Mouse (Mus musculus) stomach, postnatal 0 days (tissue): ENCODE results near the gene Amer2. TPM values are rescaled to one million over a fixed set of nuclear protein-coding genes. Genes with fewer than 3 reads are reported as not detected.

Source experiments
- ATAC-seq: fragments of 200-750 bp; cut with Nextera tagmentation; 2 replicates; pipeline ENCODE4 v1.8.0; 2017; ENCODE audit not compliant: low FRiP score, low TSS enrichment
- DNase-seq: peaks from one replicate; pipeline ENCODE4 v3.0.0-alpha.2; 2016; ENCODE audit warnings: low spot score
- H3K27ac ChIP-seq: fragments of 300-500 bp; sonication (generic); replicated peaks from 2 replicates; pipeline ENCODE4 v1.5.1; 2014; ENCODE audit warnings: mild to moderate bottlenecking, control low read depth
- H3K27me3 ChIP-seq: fragments of 300-500 bp; sonication (generic); 2 replicates; pipeline ENCODE4 v1.6.1; 2014; ENCODE audit warnings: low read length; ENCODE audit not compliant: control insufficient read depth, insufficient read depth
- H3K36me3 ChIP-seq: fragments of 300-500 bp; sonication (generic); 2 replicates; pipeline ENCODE4 v1.6.1; 2014; ENCODE audit warnings: low read length, mixed read lengths; ENCODE audit not compliant: control insufficient read depth, insufficient read depth
- H3K4me1 ChIP-seq: fragments of 300-500 bp; sonication (generic); replicated peaks from 2 replicates; pipeline ENCODE4 v1.6.1; 2014; ENCODE audit warnings: antibody characterized with exemption; ENCODE audit not compliant: control insufficient read depth, insufficient read depth
- H3K4me2 ChIP-seq: fragments of 300-500 bp; sonication (generic); replicated peaks from 2 replicates; pipeline ENCODE4 v1.6.1; 2014; ENCODE audit warnings: low read depth, mild to moderate bottlenecking, control low read depth, moderate library complexity
- H3K4me3 ChIP-seq: fragments of 300-500 bp; sonication (generic); 2 replicates; pipeline ENCODE4 v1.5.1; 2014; ENCODE audit warnings: low read depth, low read length, control low read depth
- H3K9ac ChIP-seq: fragments of 300-500 bp; sonication (generic); 2 replicates; pipeline ENCODE4 v1.6.1; 2014; ENCODE audit warnings: mild to moderate bottlenecking, low read length, control low read depth, mixed read lengths
- H3K9me3 ChIP-seq: fragments of 300-500 bp; sonication (generic); 2 replicates; pipeline ENCODE4 v1.6.1; 2016; ENCODE audit warnings: low read length; ENCODE audit not compliant: control insufficient read depth
- CTCF ChIP-seq: IDR thresholded peaks from 2 replicates; pipeline ENCODE4 v1.5.1; 2016; ENCODE audit warnings: antibody characterized with exemption, low read depth, mild to moderate bottlenecking, moderate library complexity
- EP300 ChIP-seq: optimal IDR thresholded peaks from 2 replicates; pipeline ENCODE3; 2016; ENCODE audit warnings: antibody characterized with exemption
- WGBS: fragments of 180-500 bp; shearing (Covaris S2); extraction: QIAGEN DNeasy Blood & Tissue Kit; methylation state at CpG from one replicate; pipeline ENCODE4 v1.1.7; 2014; 5-methylcytosine and 5-hydroxymethylcytosine counted together
- polyA plus RNA-seq: library from polyadenylated mRNA; unstranded; fragments of >200 nt; fragmentation: Nextera tagmentation; extraction: Ambion mirVana; gene quantifications from 2 replicates; pipeline ENCODE4 v1.2.1, GENCODE M21; 2015

Gene Amer2
- polyA plus RNA-seq, 1 experiment from 2014 or later: 1.2 TPM

DNA sequence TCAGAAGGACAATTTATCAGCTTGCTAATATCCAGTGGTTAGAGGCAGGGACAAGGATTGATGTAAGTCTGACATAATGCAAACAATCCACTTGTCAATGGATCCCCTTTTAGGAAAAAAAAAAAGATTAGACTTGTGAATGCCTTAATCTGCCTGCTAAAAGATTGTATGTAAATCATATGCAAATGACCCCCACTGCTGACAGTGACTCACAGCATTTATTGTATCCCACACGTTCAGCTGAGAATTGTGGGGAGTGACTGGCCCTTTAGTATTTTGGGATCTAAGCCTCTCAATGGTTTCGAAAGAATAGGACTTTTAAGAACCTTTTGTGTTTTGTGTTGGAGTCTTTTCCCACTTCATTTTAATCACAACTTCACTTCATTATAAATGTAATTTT, 30.2 kb downstream of the Amer2 start:
- DNase-seq: no peak
- Histone ChIP-seq H3K36me3 (no peaks in the 10 kb centered on the region), H3K9ac (no peak overlapping the region), H3K27me3 (no peaks in the 10 kb centered on the region), H3K4me1 (no peaks in the 10 kb centered on the region), H3K4me2 (no peak overlapping the region), H3K4me3 (no peak overlapping the region), H3K9me3 (no peaks in the 10 kb centered on the region), H3K27ac (no peak overlapping the region)
- 61% methylated on average over 2 of the region's 2 CpGs for WGBS
- ATAC-seq: no peak
- TF ChIP-seq EP300 (no peak), CTCF (no peak)

DNA sequence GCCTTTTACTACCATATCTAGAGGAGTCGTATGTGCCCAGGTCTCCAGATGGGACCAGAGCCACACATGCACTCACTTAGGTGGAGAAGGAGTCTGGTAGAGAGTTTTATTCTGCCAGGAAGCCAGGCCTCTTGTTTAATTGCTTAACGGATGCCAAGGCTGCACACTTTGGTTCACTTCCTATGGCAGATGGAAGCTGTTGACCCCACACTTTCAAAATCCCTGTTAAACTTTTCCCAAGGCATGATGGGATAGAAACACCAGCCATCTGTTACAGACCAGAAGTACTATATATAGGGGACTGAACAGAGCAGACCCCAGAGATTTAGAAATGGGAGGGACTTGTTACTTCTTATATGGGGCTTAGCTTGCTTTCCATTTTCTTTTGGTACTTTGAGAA, 32.8 kb downstream of the Amer2 start:
- DNase-seq: no peak
- 81% methylated on average over 2 of the region's 2 CpGs for WGBS

DNA sequence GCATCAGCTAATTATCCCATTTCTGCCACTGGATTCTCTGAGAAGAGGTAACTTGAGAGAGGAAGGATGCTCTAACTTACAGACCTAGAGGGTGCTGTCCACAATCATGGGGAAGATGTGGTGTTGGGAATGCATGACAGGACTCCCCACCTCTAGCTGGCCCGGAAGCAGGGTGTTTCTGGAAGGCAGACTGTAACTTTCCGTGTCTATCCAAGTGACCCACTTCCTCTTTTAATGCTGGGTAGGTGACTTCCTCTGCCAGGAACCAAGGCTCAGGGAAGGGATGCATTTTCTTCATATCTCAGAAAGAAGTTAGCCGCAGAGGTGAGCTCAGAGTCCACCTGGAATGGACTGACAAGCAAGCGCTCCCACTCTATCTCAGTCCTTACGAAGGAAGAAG, 33.5 kb downstream of the Amer2 start:
- Histone ChIP-seq H3K4me1 (no peaks in the 10 kb centered on the region), H3K4me2 (no peak overlapping the region), H3K9ac (no peak overlapping the region), H3K4me3 (no peak overlapping the region), H3K36me3 (no peaks in the 10 kb centered on the region), H3K27ac (no peak overlapping the region), H3K9me3 (no peaks in the 10 kb centered on the region), H3K27me3 (no peaks in the 10 kb centered on the region)
- no peak for DNase-seq
- TF ChIP-seq EP300 (no peak), CTCF (no peak)
- WGBS: 86% methylated on average over 5 of the region's 5 CpGs
- no peak for ATAC-seq

More for the DNA sequence above, 32.8 kb downstream of the Amer2 start:
- Histone ChIP-seq H3K36me3 (no peaks in the 10 kb centered on the region), H3K27me3 (no peaks in the 10 kb centered on the region), H3K4me1 (no peaks in the 10 kb centered on the region), H3K27ac (no peak overlapping the region), H3K4me3 (no peak overlapping the region), H3K4me2 (no peak overlapping the region), H3K9ac (no peak overlapping the region), H3K9me3 (no peaks in the 10 kb centered on the region)
- ATAC-seq: no peak
- TF ChIP-seq EP300 (no peak), CTCF (no peak)

DNA sequence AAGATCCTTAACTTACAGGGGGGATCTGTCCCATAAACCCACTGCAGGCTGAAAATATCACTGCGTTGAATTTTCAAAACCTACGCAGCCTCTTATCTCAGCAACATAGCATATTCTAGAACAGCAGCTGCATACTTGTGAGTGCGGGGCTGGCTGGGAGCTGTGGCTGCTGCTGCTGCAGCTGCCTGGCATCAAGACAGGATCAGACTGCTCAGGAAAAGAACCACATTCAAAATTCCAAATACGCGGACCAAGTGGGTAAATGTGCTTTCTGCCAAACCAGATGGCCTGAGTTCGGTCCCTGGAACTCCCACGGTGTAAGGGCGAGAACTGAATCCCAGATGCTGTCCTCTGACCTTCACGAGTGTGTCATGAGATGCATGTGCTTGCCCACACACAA, 34.3 kb downstream of the Amer2 start:
- Histone ChIP-seq H3K27ac (no peak overlapping the region), H3K4me2 (no peak overlapping the region), H3K9ac (no peak overlapping the region), H3K36me3 (no peaks in the 10 kb centered on the region), H3K9me3 (no peaks in the 10 kb centered on the region), H3K27me3 (no peaks in the 10 kb centered on the region), H3K4me3 (no peak overlapping the region), H3K4me1 (no peaks in the 10 kb centered on the region)
- ATAC-seq: no peak
- 60% methylated on average over 9 of the region's 9 CpGs for WGBS
- TF ChIP-seq EP300 (no peak), CTCF (no peak)
- DNase-seq: no peak

DNA sequence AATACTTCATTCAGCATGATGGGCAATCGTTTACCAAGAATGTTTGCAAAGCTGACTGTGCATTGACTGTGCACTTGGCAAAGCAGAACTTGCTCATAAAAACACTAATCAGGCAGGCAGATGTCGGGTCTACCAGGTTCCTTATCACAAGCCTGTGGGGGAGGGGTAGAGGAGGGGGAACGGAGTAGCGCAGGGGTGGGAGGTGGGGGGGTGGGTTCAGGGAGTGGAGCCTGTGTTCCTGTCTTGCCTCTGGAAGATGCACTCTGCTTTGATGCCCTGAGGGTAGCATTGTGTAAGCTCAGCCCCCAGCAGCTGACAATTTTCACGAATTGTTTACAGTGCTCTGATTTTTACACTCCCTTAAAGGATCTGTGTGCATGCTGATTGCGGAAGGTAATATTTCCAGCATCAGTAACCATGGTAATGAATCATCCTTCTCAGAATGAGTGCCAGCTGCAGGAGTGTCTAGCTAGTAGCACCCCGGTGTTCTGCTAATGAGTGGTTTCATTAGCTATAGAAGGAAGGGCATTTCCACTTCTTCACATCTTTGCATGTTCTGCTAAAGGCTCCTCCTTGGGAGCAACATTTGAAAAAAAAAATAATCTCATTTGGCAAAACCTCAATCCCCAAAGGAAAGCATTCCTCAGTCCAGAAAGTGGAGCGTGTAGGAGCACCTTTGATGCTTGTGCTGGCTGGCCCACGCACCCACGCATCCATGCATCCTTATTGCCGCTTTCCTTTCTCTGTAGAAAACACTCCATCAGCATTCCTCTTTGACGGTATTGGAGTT, 36.8 kb downstream of the Amer2 start:
- H3K4me2 ChIP-seq: 0 out of 2 replicates have a peak overlapping the region, but pooled peaks have one; percentile 18
- peak; percentile 44 for DNase-seq

DNA sequence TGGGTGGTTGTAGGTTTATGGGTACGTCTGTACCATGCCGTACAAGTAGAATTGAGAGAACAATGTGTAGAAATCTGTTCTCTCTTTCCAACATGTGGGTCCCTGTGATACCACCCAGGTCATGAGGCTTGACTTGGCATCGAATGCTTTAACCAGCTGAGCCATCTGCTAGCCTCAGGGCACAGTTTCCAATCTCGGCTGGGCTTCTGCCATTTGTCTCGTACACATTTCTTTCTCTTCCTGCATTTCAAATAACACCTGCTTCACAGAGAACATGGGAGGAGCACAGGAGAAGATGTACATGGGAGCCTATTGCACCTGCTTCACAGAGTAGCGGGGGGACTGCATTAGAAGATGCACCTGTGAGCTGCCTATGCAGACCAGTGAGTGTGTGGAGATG, 38.2 kb downstream of the Amer2 start:
- no peaks in the 10 kb centered on the region for H3K9me3 ChIP-seq
- ATAC-seq: no peak
- no peak overlapping the region for H3K4me2 ChIP-seq
- H3K9ac ChIP-seq: no peak overlapping the region
- no peak overlapping the region for H3K27ac ChIP-seq
- DNase-seq: no peak
- H3K36me3 ChIP-seq: no peaks in the 10 kb centered on the region
- WGBS: 84% methylated on average over 6 of the region's 6 CpGs
- H3K27me3 ChIP-seq: no peaks in the 10 kb centered on the region
- TF ChIP-seq CTCF (no peak), EP300 (no peak)
- no peak overlapping the region for H3K4me3 ChIP-seq
- H3K4me1 ChIP-seq: no peaks in the 10 kb centered on the region

More for the DNA sequence above, 36.8 kb downstream of the Amer2 start:
- Histone ChIP-seq H3K9ac (no peak overlapping the region), H3K27ac (no peak overlapping the region), H3K4me1 (no peaks in the 10 kb centered on the region), H3K4me3 (no peak overlapping the region), H3K27me3 (no peaks in the 10 kb centered on the region), H3K9me3 (no peaks in the 10 kb centered on the region), H3K36me3 (no peaks in the 10 kb centered on the region)
- WGBS: 17% methylated on average over 12 of the region's 12 CpGs
- peak; percentile 59; the same call in 1 of the 2 replicates for ATAC-seq
- TF ChIP-seq EP300: no peak
- no peak for TF ChIP-seq CTCF
